Mouse (Mus musculus) cortical plate, adult 2 months (tissue): Measurements from ENCODE around the gene Foxn4. TPM values are rescaled to one million over a fixed set of nuclear protein-coding genes. Genes with fewer than 3 reads are reported as not detected.

Experiments used
- H3K27ac ChIP-seq: fragments of 200-500 bp; 2 replicates; pipeline ENCODE4 v1.5.1; 2012; ENCODE audit warnings: low read length, control low read depth, inconsistent platforms; ENCODE audit not compliant: insufficient read depth
- H3K4me1 ChIP-seq: fragments of 200-500 bp; 2 replicates; pipeline ENCODE4 v1.6.1; 2011; ENCODE audit warnings: low read length; ENCODE audit not compliant: control insufficient read depth, insufficient read depth
- H3K4me3 ChIP-seq: fragments of 200-500 bp; 2 replicates; pipeline ENCODE4 v1.5.1; 2011; ENCODE audit warnings: mild to moderate bottlenecking, low read length, control low read depth; ENCODE audit not compliant: insufficient read depth
- CTCF ChIP-seq: fragments of 200-500 bp; IDR thresholded peaks from 2 replicates; pipeline ENCODE4 v1.5.1; 2011; ENCODE audit warnings: mild to moderate bottlenecking, control low read depth, low read length; ENCODE audit not compliant: insufficient read depth; ENCODE audit errors: extremely low read depth
- POLR2A ChIP-seq: fragments of 200-500 bp; IDR thresholded peaks from 2 replicates; pipeline ENCODE4 v1.6.1; 2011; ENCODE audit warnings: mild to moderate bottlenecking, low read length, control low read depth; ENCODE audit not compliant: insufficient read depth; ENCODE audit errors: extremely low read depth
- polyA plus RNA-seq: library from polyadenylated mRNA; depleted of rRNA; stranded (reverse); fragments of >200 nt; gene quantifications from 2 replicates; pipeline ENCODE4 v1.2.3, GENCODE M21; 2012; rRNA removed

The Foxn4 gene
- not detected in 2 replicates for polyA plus RNA-seq

DNA sequence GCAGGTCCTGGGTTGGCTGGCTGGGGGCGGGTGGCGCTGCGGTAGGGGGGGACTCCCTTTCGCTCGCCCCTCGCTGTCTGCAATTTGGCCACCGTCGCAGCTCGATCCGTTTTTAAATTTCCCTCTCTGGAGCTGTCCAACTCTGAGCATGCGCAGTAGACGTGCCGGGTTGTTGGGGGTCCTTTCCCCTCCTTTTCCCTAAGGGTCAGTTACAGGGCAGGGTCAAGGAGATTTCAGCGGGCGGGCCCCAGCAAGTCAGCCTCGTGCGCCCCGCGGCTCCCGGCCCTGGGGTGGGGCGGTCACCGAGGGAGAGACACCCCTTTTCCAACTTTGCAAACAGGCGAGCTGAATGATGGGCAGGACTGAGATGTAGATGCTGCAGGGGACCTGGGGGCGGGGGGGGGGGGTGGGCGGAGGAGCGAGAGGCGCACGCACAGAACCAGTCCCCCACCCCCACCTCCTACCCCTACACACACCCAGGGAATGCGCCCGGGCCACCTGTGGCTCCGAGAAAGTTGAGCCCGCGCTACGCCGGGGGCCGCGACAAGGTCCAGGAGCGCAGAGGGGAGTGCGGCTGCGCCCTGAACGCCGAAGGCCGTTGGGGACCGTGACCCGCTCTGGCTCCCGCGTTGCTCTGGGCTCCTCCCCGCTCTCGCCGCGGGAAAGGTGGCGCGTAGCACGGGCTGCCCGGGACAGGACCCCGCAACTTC, at the start of gene Foxn4:
Foxn4 (minus strand) TSS at position 115 of the 710 bp plus-strand sequence.
- H3K27ac ChIP-seq: no peak within 1 kb of the TSS
- TF ChIP-seq POLR2A: no peak
- no peak for TF ChIP-seq CTCF
- H3K4me1 ChIP-seq: no peaks in the 10 kb centered on the region
- no peak within 1 kb of the TSS for H3K4me3 ChIP-seq

DNA sequence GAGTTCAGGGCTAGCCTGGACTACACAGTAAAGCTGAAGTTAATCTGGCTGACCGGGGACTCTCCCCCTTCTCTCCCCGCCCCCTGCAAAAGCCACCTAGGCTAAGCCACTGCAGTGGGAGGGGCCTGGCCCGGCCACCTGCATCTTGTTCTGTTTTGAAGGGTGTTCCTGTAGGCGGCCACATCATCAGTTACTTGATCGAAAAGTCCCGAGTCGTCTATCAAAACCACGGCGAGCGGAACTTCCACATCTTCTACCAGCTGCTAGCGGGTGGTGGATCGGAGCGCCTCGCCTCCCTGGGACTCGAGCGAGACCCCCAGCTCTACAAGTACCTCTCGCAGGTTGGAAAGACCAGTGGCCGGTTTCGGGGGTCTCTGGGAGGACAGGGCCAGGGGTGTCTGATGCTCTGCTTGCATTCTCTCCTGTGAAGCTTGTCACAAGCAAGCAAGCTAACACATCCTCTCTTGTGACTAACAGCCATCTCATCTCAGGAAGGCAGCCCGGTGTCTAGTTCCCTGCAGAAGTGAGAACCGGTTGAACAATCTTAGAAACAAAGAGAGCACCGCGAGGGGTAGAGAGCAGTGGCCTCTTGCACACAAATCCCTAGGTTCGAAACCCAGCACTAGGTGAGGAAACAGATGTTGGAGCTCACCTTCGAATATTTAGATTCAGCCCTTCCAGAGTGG, 49.6 kb upstream of the Foxn4 start:
- Histone ChIP-seq H3K4me3 (no peak overlapping the region), H3K27ac (no peak overlapping the region), H3K4me1 (no peaks in the 10 kb centered on the region)
- TF ChIP-seq POLR2A (no peak), CTCF (no peak)

DNA sequence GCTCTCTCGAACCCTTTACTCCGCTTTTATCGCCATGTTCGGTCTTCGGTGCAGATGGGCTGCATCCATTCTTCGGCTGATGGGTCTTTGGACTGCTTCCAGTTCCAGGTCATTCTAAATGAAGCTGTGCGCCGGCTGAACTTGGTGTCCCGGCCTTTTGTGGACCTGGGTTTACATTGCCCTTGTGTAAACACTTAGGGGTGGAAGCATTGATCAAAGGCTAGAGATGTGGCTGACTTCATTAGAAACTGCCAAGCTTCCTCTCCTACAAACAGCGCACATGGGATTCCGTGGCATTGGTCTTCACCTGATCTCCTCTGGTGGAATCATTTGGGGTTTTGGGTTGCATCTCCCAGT, 36.1 kb upstream of the Foxn4 start:
- Histone ChIP-seq H3K4me3 (no peak overlapping the region), H3K4me1 (no peaks in the 10 kb centered on the region), H3K27ac (no peak overlapping the region)
- no peak for TF ChIP-seq POLR2A
- no peak for TF ChIP-seq CTCF

DNA sequence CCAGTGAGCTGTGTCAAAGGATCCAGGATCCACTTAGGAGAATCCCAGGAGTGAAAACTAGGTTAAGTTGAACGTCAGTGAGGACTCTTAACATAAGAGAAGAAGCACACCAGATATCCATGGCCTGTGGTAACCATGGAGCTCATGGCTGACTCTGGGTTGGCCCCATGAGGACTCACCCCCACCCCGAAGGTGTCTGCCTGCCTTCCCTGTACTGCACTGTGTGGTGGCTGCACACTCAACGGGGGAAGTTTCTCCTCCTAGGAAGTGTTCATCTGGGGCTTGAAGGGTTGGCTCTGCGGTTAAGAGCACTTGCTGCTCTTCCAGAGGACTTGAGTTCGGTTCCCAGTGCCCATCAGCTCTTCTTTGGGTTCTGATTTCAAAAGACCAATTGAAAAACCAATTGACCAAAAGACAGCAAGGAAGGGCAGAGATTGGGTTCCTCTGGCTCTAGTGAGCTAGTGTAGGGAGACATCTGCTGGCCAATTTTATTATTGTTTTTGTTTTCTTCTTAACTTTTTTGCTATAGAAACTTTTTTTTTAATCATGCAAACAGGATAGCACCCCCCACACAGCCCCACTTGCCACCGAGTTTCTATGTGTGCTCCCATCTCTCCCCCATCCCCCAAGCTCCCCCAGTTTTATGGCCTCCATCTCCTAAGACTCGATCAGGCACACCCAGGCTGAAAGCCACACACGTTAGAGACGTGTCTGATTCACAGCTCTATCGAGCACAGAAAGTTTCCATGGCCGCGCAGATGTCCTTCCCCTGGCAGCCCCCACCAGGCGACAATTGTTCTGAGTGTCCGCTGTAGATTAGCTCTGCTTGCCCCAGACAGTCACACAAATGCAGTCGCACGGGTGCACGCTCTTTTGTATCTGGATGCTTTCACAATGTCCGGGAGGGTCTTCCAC, 35.4 kb upstream of the Foxn4 start:
- Histone ChIP-seq H3K4me3 (no peak overlapping the region), H3K27ac (no peak overlapping the region), H3K4me1 (no peaks in the 10 kb centered on the region)
- TF ChIP-seq POLR2A: no peak
- peak; percentile 71 for TF ChIP-seq CTCF

DNA sequence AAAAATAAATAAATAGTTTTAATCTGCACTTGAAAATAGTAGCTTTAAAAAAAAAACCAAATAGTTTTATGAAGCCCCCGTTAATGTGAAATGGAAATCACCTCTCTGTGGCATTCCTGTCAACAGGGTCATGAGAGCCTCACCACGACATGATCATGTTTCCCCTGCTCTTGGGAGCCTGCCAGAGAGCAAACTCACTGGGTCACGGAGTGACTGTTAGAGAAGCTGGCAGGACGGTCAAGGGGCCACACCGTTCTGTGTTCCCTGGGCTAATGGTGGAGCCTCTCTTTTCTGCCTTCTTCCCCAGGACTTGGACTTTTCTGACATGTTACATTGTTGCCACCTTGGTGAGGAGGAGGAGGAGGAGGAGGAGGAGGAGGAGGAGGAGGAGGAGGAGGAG, 32.9 kb upstream of the Foxn4 start:
- Histone ChIP-seq H3K27ac (no peak overlapping the region), H3K4me1 (no peaks in the 10 kb centered on the region), H3K4me3 (no peak overlapping the region)
- TF ChIP-seq POLR2A (no peak), CTCF (no peak)

DNA sequence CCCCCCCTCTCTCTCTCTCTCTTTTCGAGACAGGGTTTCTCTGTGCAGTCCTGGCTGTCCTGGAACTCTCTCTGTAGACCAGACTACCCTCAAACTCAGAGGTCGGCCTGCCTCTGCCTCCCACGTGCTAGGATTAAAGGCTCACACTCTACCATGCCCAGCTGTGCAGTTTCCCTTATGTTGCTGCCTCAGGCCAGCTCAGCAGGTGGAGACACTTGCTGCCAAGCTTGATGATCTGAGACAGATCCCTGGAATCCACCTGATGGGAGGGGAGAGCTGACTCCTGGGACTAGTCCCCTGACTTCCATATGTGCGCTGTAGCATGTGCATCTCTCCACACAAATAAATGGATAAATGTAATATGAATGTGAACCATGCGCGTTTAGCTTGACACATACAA, 29.6 kb upstream of the Foxn4 start:
- H3K4me3 ChIP-seq: no peak overlapping the region
- H3K4me1 ChIP-seq: no peaks in the 10 kb centered on the region
- no peak for TF ChIP-seq POLR2A
- TF ChIP-seq CTCF: no peak
- H3K27ac ChIP-seq: no peak overlapping the region

DNA sequence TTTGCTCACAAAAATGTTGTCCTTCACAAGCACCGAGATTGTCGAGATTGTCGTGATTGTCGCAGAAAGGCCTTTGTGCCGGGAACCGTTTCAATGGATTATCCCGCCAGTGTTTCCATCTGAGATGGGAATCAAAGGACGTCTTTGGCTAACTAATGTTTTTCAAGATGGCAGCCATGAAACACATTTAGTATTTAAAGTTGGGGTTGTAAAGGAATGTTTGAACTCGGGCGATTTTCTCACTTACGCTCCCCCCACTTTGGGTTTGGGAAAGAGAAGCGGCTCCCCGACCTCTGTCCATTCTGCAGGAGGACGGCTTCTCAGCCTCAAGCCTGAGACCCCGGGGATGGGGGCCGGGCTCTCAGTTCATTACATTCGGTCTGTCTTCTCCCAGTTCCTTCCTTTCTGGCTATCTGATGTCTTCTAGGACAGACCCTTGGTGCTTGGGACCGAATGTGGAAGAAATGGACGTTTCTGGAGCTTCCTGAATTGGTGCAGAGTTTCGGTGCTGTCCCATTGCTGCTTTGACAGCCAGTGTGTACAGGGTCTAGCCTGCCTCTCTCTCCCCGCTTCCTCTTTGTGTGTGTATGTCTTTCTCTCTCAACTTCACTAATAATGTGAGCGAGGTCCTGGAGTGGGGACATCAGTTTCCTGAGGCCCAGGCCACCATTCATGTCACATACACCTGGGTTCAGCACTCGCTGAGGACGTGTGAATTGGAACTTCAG, 26.4 kb upstream of the Foxn4 start:
- TF ChIP-seq CTCF: no peak
- TF ChIP-seq POLR2A: no peak
- Histone ChIP-seq H3K27ac (no peak overlapping the region), H3K4me1 (no peaks in the 10 kb centered on the region)

DNA sequence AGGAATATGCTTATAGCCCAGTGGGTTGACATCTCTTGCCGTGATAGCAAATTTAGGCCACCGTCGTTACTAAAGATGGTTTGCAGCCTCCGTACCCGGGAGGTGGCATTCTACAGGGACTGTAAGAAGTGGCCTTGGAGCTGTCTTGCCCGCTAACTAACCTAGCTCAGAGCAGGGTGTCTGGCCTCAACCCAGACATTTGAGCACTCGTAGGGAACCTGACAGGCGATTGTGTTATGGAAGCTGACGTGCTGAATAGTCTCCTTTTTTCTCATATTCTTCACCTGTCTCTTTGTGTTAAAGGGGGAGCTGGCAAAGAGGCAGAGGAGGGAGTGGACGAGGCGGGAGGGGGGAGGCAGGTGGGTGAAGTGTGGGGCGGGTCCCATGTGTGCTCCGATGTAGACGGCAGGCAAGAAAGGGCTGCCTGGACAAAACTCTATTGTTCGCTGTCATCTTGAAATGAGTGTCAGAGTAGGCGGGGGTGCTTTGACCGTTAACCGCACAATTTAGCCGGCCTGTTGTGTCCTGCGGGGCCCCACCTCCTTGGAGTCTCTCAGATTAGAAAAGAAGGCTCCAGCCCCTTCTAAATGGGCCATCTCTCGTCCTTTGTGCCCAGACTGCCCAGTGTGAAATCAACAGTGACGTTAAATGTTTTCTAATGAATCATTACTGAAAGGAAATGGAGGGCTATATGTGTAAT, 25.7 kb upstream of the Foxn4 start:
- Histone ChIP-seq H3K4me1 (no peaks in the 10 kb centered on the region), H3K27ac (no peak overlapping the region), H3K4me3 (no peak overlapping the region)
- TF ChIP-seq POLR2A (no peak), CTCF (no peak)

More for the DNA sequence above, 26.4 kb upstream of the Foxn4 start:
- H3K4me3 ChIP-seq: no peak overlapping the region
